In the genomic region with DNA sequence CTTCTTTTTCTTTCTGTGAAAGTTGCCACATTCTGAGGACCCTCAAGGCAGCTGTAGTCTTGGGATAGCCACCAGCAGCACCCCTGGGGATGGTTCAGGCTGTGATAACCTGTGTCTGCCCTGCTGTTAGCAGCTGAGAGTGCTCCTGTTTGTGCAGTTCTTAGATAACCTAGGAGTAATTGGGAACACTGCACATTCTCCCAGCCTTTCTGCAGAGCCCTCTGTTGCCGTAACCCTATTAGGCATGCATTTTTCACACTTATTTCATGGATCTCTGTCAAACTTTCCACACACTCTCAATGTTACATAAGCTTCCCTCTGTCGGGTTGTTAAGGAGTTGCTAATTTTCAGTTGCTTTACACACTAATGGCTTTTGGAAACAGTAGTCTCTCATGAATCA, we compare ENCODE assay signal across 12 mouse cellular contexts. TPM values are rescaled to one million over a fixed set of nuclear protein-coding genes. Genes with fewer than 3 reads are reported as not detected.
A peak's percentile ranks its signal among the peaks of the same experiment; 100 is the strongest.
DNase-seq lines count a peak whose midpoint lies in the region; ATAC-seq lines count a peak whose summit lies in the region.
"Had no signal": no experiment of that assay in that cellular context is flagged by ENCODE, and none has a peak within 500 bp of the region (broad histone marks: within the 10 kb centered on the region; RNA-seq: fewer than 3 reads in every experiment).

No protein-coding gene starts in this region.

- H3K27me3 ChIP-seq in heart, embryonic 14.5 days (ENCODE audit: control insufficient read depth, insufficient read depth, low read length) = no peaks in the 10 kb centered on the region
- H3K27me3 ChIP-seq in heart, embryonic 12.5 days (replicated peaks) = no peaks in the 10 kb centered on the region
- H3K27me3 ChIP-seq in embryonic facial prominence, embryonic 13.5 days = no peaks in the 10 kb centered on the region
- H3K27me3 ChIP-seq in midbrain, embryonic 14.5 days (ENCODE audit: control insufficient read depth, insufficient read depth, low read length) = no peaks in the 10 kb centered on the region

- peak overlapping the region; percentile 22 to 43; a peak in 3 of 4 replicates for H3K27ac ChIP-seq in heart, embryonic 14.5 days (replicated peaks in 1 of 2; ENCODE audit: control insufficient read depth in 1 of 2, insufficient read depth in 1 of 2, low read depth in 2 of 2, low read length in 2 of 2)
- no peak overlapping the region for H3K27ac ChIP-seq in heart, embryonic 12.5 days (ENCODE audit: poor library complexity, severe bottlenecking)
- H3K27ac ChIP-seq in embryonic facial prominence, embryonic 13.5 days = 0 out of 2 replicates have a peak overlapping the region, but pooled peaks have one; percentile 11
- H3K27ac ChIP-seq in midbrain, embryonic 14.5 days (replicated peaks; ENCODE audit: low read depth, low read length) = no peak overlapping the region
- H3K27ac ChIP-seq: hindbrain, embryonic 14.5 days had no signal

- H3K36me3 ChIP-seq in heart, embryonic 14.5 days (ENCODE audit: control insufficient read depth, insufficient read depth, low read length) = no peaks in the 10 kb centered on the region
- no peaks in the 10 kb centered on the region for H3K36me3 ChIP-seq in heart, embryonic 12.5 days
- no peaks in the 10 kb centered on the region for H3K36me3 ChIP-seq in embryonic facial prominence, embryonic 13.5 days
- H3K36me3 ChIP-seq in midbrain, embryonic 14.5 days (ENCODE audit: control insufficient read depth, insufficient read depth, low read length) = no peaks in the 10 kb centered on the region

- peak; percentile 64 for DNase-seq in layer of hippocampus, adult 9-11 months
- DNase-seq in layer of hippocampus, postnatal 36 days = no peak
- DNase-seq in midbrain, embryonic 14.5 days = no peak
- DNase-seq in retina, postnatal 1 day = no peak
- DNase-seq: adrenal gland, adult 8-10 months; kidney, adult 8-10 months; thymus, adult 2 months had no signal

- H3K4me1 ChIP-seq in heart, embryonic 14.5 days (ENCODE audit: control insufficient read depth in 2 of 2, insufficient read depth in 2 of 2, low read length in 2 of 2) = peaks cover 5 to 26% of the 10 kb centered on the region in 2 experiments; a peak in 3 of 4 replicates
- peaks cover 12% of the 10 kb centered on the region for H3K4me1 ChIP-seq in heart, embryonic 12.5 days (replicated peaks)
- peaks cover 27% of the 10 kb centered on the region for H3K4me1 ChIP-seq in embryonic facial prominence, embryonic 13.5 days
- H3K4me1 ChIP-seq in midbrain, embryonic 14.5 days (ENCODE audit: control insufficient read depth, insufficient read depth, low read length) = peaks cover 4% of the 10 kb centered on the region; the same call in 1 of the 2 replicates

- H3K9ac ChIP-seq in heart, embryonic 14.5 days (ENCODE audit: low read length) = no peak overlapping the region
- H3K9ac ChIP-seq in heart, embryonic 12.5 days = no peak overlapping the region
- H3K9ac ChIP-seq in embryonic facial prominence, embryonic 13.5 days = no peak overlapping the region
- H3K9ac ChIP-seq in midbrain, embryonic 14.5 days (replicated peaks; ENCODE audit: low read length) = no peak overlapping the region
- H3K9ac ChIP-seq: hindbrain, embryonic 14.5 days had no signal

- 11% methylated on average over 2 of the region's 2 CpGs for WGBS in heart, embryonic 14.5 days
- 24% methylated on average over 2 of the region's 2 CpGs for WGBS in heart, embryonic 12.5 days
- 42% methylated on average over 2 of the region's 2 CpGs for WGBS in embryonic facial prominence, embryonic 13.5 days
- 23% methylated on average over 2 of the region's 2 CpGs for WGBS in midbrain, embryonic 14.5 days

- ATAC-seq in heart, embryonic 14.5 days (ENCODE audit: insufficient number of reproducible peaks, insufficient read depth, low FRiP score, low read depth) = no peak
- no peak for ATAC-seq in heart, embryonic 12.5 days (ENCODE audit: insufficient number of reproducible peaks, low FRiP score)
- ATAC-seq in embryonic facial prominence, embryonic 13.5 days (ENCODE audit: insufficient number of reproducible peaks, insufficient read depth, low FRiP score, low TSS enrichment, low read depth) = no peak
- ATAC-seq in midbrain, embryonic 14.5 days (ENCODE audit: low FRiP score, low TSS enrichment) = peak; percentile 24; the same call in 1 of the 2 replicates
- ATAC-seq: lung, postnatal 0 days had no signal

- no peak overlapping the region for H3K4me2 ChIP-seq in heart, embryonic 14.5 days (ENCODE audit: low read length)
- H3K4me2 ChIP-seq in heart, embryonic 12.5 days = no peak overlapping the region
- no peak overlapping the region for H3K4me2 ChIP-seq in embryonic facial prominence, embryonic 13.5 days
- H3K4me2 ChIP-seq in midbrain, embryonic 14.5 days (ENCODE audit: low read length) = no peak overlapping the region
- H3K4me2 ChIP-seq: hindbrain, embryonic 14.5 days had no signal

- no peaks in the 10 kb centered on the region for H3K9me3 ChIP-seq in heart, embryonic 14.5 days (ENCODE audit: control insufficient read depth, low read length)
- H3K9me3 ChIP-seq in heart, embryonic 12.5 days (replicated peaks) = no peaks in the 10 kb centered on the region
- H3K9me3 ChIP-seq in embryonic facial prominence, embryonic 13.5 days = no peaks in the 10 kb centered on the region
- H3K9me3 ChIP-seq in midbrain, embryonic 14.5 days (ENCODE audit: control insufficient read depth, low read length) = no peaks in the 10 kb centered on the region

- no peak overlapping the region for H3K4me3 ChIP-seq in heart, embryonic 14.5 days (ENCODE audit: control insufficient read depth in 1 of 2, insufficient read depth in 1 of 2, low read depth in 1 of 2, low read length in 2 of 2)
- no peak overlapping the region for H3K4me3 ChIP-seq in heart, embryonic 12.5 days
- H3K4me3 ChIP-seq in embryonic facial prominence, embryonic 13.5 days = no peak overlapping the region
- H3K4me3 ChIP-seq in midbrain, embryonic 14.5 days (replicated peaks; ENCODE audit: low read depth, low read length) = no peak overlapping the region

RNA-seq across cellular contexts. Expression of a gene that starts 34.0 kb away (rescaled TPM):
- polyA plus RNA-seq in heart, embryonic 14.5 days (2014; fragmentation: Nextera tagmentation; extraction: Ambion mirVana) = 8.4 and 10.0 TPM in 2 replicates
- 3.9 and 4.6 TPM in 2 replicates for polyA plus RNA-seq in heart, embryonic 12.5 days (2016; fragmentation: Nextera tagmentation; extraction: Ambion mirVana)
- 10 to 100 TPM; 84.9 to 94.2 TPM for total RNA-seq in layer of hippocampus, postnatal 36 days (2021)
- 31.8 and 37.9 TPM in 2 replicates for polyA plus RNA-seq in embryonic facial prominence, embryonic 13.5 days (2015; fragmentation: Nextera tagmentation; extraction: Ambion mirVana)
- polyA plus RNA-seq in midbrain, embryonic 14.5 days (2014; fragmentation: Nextera tagmentation; extraction: Ambion mirVana) = 4.8 and 6.1 TPM in 2 replicates

Comparison
In these comparisons a context has a peak if more than half of its experiments do, and no peak if none do; other contexts are left out.
1. H3K27ac ChIP-seq: peak in heart, embryonic 14.5 days (2 of 2) and embryonic facial prominence, embryonic 13.5 days (single experiment); none in heart, embryonic 12.5 days (single experiment) and midbrain, embryonic 14.5 days (single experiment).